Mouse (Mus musculus): Measurements from ENCODE around the gene Sec11a. TPM values are rescaled to one million over a fixed set of nuclear protein-coding genes. Genes with fewer than 3 reads are reported as not detected.
"Not testable (repeated sequence)": the region's sequence is repeated elsewhere in the genome, so short reads cannot be mapped to it uniquely, and the experiment has no call there.

The Sec11a gene
- polyA plus RNA-seq, 1 experiment = 118 TPM

DNA sequence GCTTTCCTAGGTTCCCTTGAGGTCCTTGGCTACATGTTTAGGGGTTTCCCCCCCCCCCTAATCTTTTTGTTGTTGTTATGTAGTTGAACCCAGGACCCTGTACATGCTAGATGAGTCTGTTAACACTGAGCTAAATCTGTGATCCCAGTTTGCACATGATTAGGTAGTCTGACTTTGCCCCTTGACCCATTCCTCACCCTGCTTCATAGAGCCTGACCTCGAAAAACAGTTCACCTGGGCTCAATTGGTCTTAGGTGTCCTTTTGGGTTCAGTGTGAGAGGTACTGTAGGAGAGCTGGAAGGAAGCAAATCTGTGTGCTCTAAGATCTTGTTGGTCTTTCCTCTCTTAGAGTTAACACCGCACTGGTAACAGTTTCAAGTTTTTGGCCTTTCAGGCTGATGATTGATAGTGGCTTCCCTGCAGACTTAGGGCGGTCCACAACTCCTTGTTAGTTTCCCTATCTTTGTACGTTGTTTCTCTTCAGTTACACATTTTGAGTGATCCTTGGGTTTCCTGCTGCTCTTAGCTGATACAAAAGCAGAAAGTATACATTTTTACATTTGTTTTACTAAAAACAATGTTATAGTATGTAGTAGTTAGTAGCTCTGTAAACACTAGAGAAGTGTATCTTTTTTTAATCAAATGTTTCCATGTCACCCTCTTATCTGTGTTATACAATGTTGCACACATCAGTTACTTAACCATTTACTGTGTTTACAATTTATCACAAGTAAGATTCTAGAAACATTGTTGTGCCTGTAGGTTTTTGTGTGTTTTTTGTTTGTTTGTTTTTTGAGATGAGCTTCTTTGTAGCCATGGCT is 40.4 kb upstream of the Sec11a start:
- TF ChIP-seq CTCF (IDR thresholded peaks at IDR 0.05; ENCODE audit: borderline replicate concordance, extremely low read depth, insufficient read depth, insufficient read length) = no peak
- no peak for TF ChIP-seq POLR2A (IDR thresholded peaks at IDR 0.05; ENCODE audit: borderline replicate concordance, extremely low read depth, insufficient read depth, insufficient read length, poor library complexity, severe bottlenecking)
- no peak for DNase-seq (ENCODE audit: low read depth)

DNA sequence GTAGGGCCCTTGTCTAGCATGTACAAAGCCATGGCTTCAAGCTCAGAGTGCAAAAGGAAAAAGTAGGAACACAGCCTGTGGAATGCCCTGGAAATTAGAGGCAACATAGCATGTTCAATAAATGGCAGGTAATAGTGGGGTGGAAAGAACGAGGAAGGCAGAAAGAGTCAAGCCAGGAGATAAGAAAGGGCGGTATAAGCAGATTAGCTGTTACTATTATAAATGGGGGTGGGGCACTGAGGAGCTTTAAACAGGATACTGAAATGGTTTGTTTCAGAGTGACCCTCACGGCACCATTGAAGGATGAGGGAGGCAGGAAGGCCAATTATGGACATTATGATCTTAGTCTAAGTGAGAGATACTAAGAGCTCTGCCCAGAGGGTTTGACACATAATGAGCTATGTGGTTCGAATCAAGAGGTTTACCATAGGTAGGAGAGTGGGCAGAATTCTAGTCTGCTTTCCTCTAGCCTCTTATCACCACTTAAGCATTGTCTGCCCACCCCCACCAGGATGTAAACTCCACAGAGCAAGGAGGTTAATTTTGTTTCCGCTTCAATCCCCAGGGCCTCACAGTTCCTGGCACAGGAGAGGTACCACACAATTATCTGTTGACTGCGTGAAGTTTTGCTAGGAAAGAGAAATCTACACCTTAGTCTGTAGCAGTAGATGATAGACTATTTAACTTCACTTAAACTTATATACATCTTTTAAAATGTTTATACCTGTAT is 39.0 kb upstream of the Sec11a start:
- DNase-seq (ENCODE audit: low read depth) = no peak

DNA sequence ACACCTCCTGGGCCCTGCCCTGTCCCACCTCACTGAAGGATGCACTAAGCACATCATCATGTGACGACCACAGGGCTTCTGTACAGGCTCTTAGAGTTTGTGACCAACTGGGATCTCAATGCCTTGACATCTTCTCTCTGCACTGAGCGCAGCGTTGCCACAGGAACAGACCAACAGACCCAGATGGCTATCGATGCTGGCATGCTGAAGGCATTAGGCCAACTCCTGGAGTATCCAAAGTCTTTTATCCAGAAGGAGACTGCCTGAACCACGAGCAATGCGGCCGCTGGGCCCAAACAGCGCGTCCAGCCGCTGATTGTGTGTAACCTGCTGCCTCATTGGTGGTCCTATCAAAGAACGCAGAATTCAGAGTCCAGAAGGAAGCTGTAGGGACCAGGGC is 33.0 kb upstream of the Sec11a start:
- DNase-seq (ENCODE audit: low read depth) = no peak
- TF ChIP-seq CTCF (IDR thresholded peaks at IDR 0.05; ENCODE audit: borderline replicate concordance, extremely low read depth, insufficient read depth, insufficient read length) (no peak), POLR2A (IDR thresholded peaks at IDR 0.05; ENCODE audit: borderline replicate concordance, extremely low read depth, insufficient read depth, insufficient read length, poor library complexity, severe bottlenecking) (no peak)

More for the DNA sequence above, 39.0 kb upstream of the Sec11a start:
- TF ChIP-seq CTCF (IDR thresholded peaks at IDR 0.05; ENCODE audit: borderline replicate concordance, extremely low read depth, insufficient read depth, insufficient read length) = no peak
- no peak for TF ChIP-seq POLR2A (IDR thresholded peaks at IDR 0.05; ENCODE audit: borderline replicate concordance, extremely low read depth, insufficient read depth, insufficient read length, poor library complexity, severe bottlenecking)

DNA sequence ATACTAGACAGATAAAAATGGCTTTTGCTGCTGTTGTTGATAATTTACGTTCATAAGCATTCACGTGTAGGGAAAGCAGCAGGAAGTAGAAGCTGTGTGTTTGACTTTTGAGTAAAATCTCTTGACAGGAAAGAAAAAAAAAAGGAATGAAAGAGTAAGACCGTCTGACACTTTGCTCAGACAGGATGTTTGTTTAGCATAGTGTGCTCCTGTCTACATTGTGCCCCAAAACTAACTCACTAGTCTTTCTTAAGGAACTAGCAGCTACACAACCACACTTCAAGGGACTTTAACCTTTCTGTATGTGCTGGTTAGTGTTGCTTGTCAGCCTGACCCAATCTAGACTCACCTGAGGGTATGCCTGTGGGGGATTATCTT is 26.0 kb upstream of the Sec11a start:
- not testable (repeated sequence) for DNase-seq (ENCODE audit: low read depth)

DNA sequence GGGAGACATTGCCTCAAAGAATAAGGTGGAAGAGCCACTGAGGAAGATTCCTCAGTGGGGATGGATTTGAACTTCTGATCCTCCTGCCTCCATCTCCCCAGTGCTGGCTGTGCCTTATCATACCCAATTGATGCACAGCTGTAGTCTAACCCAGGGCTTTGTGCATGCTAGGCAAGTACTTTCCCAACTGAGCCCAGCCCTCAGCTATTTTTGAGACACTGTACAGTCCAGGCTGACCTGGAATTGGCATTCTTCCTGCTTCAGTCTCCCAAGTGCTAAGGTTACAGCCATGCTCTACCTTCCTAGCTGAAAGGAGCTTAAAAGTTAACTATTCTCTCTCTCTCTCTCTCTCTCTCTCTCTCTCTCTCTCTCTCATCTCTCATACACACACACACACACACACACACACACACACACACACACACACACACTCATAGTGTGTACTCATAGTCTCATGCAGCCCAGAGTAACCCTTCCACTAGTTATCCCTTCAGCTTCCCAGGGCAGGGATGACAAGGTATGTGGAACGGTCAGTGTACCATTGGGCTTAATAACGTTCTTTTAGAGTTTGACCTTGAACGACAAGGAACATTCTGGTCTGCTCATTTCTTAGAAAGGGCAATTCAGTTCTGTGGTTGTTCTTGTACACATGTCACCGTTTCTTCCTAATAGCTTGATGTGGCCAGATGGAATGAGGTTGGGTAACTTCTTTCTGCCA is 25.5 kb upstream of the Sec11a start:
- not testable (repeated sequence) for DNase-seq (ENCODE audit: low read depth)

DNA sequence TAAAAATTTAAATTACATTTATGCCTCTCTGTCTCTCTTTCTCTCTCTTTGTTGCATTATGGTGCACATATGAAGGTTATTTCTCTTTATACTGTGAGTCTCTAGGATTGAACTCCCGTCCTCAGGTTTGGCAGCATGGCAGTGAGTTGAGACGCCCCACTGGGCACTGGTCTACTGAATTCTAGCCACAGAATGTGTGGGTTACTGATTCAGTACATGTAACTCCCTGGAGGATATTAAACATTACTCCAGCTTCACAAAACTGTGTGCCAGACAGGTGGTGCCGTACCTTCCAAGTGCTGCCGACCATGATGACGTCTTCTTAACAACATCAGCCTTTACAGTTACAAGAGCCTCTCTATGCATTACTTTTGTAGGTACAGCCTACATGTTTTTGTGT is 24.5 kb upstream of the Sec11a start:
- no peak for TF ChIP-seq POLR2A (IDR thresholded peaks at IDR 0.05; ENCODE audit: borderline replicate concordance, extremely low read depth, insufficient read depth, insufficient read length, poor library complexity, severe bottlenecking)
- TF ChIP-seq CTCF (IDR thresholded peaks at IDR 0.05; ENCODE audit: borderline replicate concordance, extremely low read depth, insufficient read depth, insufficient read length) = no peak
- no peak for DNase-seq (ENCODE audit: low read depth)

DNA sequence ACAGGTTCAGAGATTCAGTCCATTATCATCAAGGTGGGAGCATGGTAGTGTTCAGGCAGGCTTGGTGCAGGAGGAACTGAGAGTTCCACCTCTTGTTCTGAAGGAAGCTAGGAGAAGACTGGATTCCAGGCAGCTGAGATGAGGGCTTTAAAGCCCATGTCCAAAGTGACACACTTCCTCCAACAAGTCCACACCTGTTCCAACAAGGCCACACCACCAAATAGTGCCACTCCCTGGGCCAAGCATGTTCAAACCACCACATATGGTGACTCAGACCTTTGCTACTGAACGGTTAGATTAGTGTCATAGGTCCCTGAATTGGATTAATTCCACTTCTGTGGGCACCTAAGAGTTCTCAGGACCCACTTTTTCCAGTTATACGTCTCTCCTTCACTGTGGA is 23.8 kb upstream of the Sec11a start:
- DNase-seq (ENCODE audit: low read depth) = no peak
- TF ChIP-seq POLR2A (IDR thresholded peaks at IDR 0.05; ENCODE audit: borderline replicate concordance, extremely low read depth, insufficient read depth, insufficient read length, poor library complexity, severe bottlenecking) (no peak), CTCF (IDR thresholded peaks at IDR 0.05; ENCODE audit: borderline replicate concordance, extremely low read depth, insufficient read depth, insufficient read length) (no peak)

DNA sequence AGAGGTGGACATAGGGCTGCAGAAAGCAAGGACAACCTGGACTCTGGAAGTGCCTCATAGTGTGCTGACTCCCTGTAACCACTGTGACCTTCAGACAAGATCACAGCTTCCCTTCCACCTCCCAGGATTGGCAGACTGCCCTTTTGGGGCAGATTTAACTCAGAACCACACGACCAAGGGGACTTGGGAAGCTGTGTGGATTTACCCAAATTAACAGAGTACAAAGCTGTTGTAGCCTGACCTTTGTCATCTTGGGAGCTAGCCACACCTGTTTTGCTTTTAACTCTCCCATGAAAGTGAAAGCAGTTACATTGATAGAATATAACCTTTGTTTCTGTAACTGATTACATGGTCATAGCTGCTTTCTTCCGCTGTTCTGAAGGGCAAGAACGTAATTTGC is 23.3 kb upstream of the Sec11a start:
- TF ChIP-seq CTCF (IDR thresholded peaks at IDR 0.05; ENCODE audit: borderline replicate concordance, extremely low read depth, insufficient read depth, insufficient read length) = no peak
- TF ChIP-seq POLR2A (IDR thresholded peaks at IDR 0.05; ENCODE audit: borderline replicate concordance, extremely low read depth, insufficient read depth, insufficient read length, poor library complexity, severe bottlenecking) = no peak
- DNase-seq (ENCODE audit: low read depth) = no peak

DNA sequence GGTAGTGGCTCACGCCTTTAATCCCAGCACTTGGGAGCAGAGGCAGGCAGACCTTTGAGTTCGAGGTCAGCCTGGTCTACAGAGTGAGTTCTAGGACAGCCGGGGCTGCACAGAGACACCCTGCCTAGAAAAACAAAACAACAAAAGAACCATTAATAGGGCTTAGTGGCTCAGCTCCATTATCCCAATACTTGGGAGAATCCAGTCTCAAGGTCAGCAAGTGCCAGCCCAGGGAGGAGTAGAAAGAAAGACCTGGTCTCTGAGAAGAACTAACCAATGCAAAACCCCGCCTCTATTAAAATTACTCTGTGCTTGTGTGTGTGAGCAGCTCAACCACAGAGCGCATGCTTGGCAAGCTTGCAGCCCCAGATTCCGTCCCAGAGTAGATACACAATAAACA is 15.2 kb upstream of the Sec11a start:
- DNase-seq (ENCODE audit: low read depth) = no peak
- TF ChIP-seq CTCF (IDR thresholded peaks at IDR 0.05; ENCODE audit: borderline replicate concordance, extremely low read depth, insufficient read depth, insufficient read length) (no peak), POLR2A (IDR thresholded peaks at IDR 0.05; ENCODE audit: borderline replicate concordance, extremely low read depth, insufficient read depth, insufficient read length, poor library complexity, severe bottlenecking) (no peak)

DNA sequence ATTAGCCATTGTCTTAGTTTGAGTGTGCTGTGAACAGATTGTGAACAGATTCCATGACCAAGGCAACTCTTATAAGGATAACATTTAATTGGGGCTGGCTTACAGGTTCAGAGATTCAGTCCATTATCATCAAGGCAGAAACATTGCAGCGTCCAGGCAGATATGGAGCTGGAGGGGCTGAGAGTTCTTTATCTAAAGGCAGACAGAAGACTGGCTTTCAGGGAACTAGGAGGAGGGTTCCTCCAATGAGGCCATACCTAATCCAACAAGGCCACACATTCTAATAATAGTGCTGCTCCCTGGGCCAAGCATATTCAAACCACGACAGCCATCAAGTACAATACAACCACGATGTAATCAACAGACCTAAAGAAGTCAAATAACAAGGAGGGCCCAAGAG is 11.4 kb upstream of the Sec11a start:
- TF ChIP-seq POLR2A (IDR thresholded peaks at IDR 0.05; ENCODE audit: borderline replicate concordance, extremely low read depth, insufficient read depth, insufficient read length, poor library complexity, severe bottlenecking) = no peak
- DNase-seq (ENCODE audit: low read depth) = no peak

DNA sequence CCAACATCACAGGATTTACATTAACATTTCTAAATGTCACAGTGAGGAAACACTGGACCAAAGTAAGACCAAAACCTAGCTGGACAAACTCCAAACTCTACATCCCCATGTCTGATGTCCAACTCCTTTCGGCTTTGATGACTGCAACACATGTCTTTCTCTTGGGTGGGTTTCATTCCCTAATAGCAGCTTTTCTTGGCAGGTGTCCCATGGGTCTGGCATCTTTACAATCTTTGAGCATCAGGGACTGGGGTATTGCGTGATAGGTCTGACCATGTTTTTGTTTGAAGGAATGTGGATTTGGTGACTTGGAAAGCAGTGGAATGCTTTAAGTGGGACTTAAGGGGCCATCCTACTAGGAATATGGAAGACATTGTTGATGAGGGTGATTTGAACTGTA is 9.3 kb upstream of the Sec11a start:
- DNase-seq (ENCODE audit: low read depth) = no peak
- TF ChIP-seq CTCF (IDR thresholded peaks at IDR 0.05; ENCODE audit: borderline replicate concordance, extremely low read depth, insufficient read depth, insufficient read length) (no peak), POLR2A (IDR thresholded peaks at IDR 0.05; ENCODE audit: borderline replicate concordance, extremely low read depth, insufficient read depth, insufficient read length, poor library complexity, severe bottlenecking) (no peak)

DNA sequence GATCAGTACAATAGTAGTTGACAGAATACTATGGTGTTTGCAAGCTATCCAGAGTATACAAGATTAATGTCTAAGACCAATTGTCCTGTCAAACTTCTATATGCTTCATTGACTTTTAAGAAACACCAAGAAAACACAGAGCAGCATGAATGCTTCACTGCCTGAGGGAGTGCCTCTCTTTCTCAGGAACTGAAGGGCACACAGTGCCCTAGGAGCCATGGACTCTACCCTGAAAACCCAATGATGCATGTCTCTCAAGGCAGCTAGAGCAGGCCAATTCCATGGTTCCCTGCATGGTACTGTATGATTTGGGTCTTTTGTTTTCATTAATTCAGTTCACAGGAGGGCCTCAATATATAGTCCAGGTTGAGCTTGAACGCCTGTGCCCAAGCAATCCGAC is 6.7 kb upstream of the Sec11a start:
- no peak for DNase-seq (ENCODE audit: low read depth)
- TF ChIP-seq CTCF (IDR thresholded peaks at IDR 0.05; ENCODE audit: borderline replicate concordance, extremely low read depth, insufficient read depth, insufficient read length) = no peak
- TF ChIP-seq POLR2A (IDR thresholded peaks at IDR 0.05; ENCODE audit: borderline replicate concordance, extremely low read depth, insufficient read depth, insufficient read length, poor library complexity, severe bottlenecking) = no peak

Data from brain, embryonic 14.5 days (tissue).